Mouse (Mus musculus): ENCODE data around the gene Galnt6.

DNA sequence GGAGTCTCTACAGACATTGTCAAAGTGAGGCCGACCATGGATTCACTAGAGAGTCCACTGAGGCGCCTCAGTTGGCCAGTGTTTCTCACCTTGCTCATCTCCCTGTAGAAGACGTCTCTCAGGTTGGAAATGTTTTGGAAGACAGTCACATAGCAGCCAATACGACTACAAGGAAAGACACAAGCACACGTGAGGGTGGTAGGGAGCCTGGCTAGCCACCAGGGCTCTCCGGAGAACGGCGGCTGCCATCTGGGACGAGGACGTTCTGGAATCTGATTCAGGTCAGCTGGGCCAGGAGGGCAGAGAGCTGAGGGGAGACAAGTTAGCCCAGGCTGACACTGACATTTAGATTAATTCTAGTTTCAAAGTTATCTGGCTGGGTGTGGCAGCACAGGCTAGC lies 79.1 kb downstream of the Galnt6 start:
- TF ChIP-seq CTCF (conservative IDR thresholded peaks at IDR 0.05; ENCODE audit: low read length) (no peak), NANOG (IDR thresholded peaks at IDR 0.05; ENCODE audit: borderline replicate concordance, low read length) (no peak)
